Mouse (Mus musculus) right cerebral cortex, postnatal 36 days (tissue): ENCODE data around the gene Gng10.
A peak's percentile ranks its signal among the peaks of the same experiment; 100 is the strongest.

Source experiments
- DNase-seq, 2 experiments: peaks; one replicate each; pipeline ENCODE4 v3.0.0; 2022; ENCODE audit warnings: low spot score in 2 of 2, mixed read lengths in 1 of 2

Gng10 gene

GRCm38 (mm10) chr4:59034918-59035785 is at the start of gene Gng10:
Gng10 (plus strand) TSS chr4:59035088.
- DNase-seq = peak; percentile 42 to 53

GRCm38 (mm10) chr4:58985157-58985648 is 49.7 kb upstream of the Gng10 start:
- peak; percentile 38 to 47 for DNase-seq

DNA sequence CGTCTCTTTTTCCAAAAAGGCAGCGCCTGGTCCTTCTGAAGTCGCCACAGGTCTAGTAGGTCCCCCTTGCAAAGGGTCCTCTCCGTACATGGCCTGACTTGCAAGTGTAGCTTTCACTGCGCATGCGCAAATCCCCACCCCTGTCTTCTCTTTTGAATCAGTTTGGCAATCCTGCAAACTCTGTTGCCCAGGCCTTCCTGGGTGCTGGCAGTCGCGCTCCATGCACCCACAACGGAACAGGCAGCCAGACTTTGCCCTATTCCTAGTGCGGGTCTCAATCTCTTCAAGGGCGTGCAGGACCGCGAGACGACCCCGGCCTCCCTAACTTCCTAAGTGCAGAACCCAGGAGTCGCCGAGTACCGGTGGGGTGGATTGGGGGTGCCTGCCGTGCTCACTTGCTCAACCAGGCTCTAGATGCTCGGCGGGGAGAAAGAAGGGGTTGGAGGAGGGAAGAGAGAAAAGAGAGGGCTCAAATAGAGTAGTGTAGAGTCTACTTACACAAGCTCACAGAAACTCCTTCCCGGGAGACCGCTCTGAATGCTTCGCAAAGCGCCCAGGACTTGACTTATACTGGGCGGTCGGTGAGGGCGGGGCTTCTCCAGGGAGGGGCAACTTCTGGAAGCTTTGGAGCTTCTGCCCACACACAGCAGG is 48.2 kb upstream of the Gng10 start, which contains the start of gene Ptgr1:
TSS of gene Ptgr1 (minus strand) at position 580 of the 651 bp plus-strand sequence.
- DNase-seq = peak; percentile 70 to 73

DNA sequence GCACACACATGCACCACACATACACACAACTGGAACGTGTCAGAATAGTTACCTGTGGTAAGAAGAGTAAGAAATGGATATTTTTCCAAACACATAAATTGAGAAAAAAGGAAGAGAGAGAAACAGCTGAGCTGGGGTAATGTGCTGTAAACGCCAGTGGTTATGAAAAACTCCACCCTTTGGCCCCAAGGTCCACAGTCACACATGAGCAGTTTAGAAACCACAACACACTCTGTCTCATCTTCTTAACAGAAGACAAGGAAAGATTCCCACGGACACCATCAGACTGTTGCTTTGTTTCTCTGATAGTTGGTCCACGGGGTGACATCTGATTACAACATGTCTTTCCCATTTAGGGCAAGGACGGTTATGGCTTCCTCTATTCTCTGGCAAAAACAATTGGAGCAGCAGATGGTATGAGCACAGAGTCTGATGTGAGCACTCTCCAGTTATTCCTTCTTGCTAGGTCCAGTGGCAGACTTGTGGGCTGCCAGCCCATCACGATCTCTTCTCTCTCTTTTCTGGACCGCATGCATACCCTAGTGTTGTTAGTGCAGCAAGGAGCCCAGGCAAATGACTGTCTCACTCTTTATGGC is 45.5 kb upstream of the Gng10 start:
- no peak for DNase-seq

DNA sequence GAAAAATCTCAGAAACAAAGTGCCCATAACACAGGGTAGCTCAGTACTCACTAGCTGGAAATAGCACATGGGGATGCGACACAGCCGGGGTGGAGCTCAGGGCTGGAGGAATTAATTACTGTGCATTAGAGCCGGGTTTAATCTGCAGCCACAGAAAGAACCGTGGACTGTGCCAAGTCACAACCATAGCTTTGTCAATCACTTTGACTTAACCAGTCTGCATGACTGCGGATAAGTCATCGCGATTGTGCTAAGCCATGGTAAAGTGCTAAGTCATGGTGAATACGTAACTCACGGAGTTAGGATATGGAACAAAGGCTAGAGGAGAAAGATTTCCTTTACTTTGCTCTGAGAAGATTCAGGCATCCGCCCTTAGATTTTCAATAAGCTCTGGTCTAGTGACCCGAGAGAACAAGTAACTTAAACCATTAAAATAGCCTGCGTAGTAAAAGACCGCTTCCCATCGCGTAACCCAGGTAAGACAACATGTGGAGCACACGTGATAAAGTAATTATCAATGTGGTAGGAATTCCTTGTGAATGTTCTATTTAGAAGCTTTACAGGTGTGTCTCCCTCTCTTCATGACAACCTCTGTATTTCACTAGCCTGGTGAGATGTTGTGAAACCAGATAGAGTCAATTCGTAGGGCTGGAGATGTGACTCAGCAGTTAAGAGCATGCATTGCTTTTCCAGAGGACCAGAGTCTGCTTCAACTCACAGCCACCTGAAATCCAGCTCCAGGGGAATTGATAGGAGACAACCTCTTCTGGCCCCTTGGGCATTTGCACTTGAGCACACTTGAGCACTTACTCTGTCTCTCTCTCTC is 44.1 kb upstream of the Gng10 start:
- no peak for DNase-seq

GRCm38 (mm10) chr4:58992195-58992594 is 42.7 kb upstream of the Gng10 start:
- no peak for DNase-seq

DNA sequence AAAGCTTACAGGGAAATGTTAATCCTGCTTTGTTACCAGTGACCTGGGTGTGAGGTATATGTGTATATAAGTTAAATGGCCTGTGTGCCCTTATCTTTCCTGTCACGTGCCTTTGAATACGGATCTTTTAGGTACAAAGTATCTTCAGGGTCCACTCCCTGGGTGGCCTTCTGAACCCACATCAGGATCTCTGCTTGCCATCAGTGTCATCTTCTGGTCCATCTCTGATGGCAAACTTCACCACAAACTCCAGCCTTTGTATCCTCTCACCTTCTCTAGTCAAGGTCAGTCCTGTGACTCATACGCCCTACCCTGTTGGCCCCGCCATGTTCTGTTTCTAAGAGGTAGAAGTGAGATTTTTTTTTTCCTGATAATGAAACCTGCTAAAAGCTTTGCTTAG is 40.1 kb upstream of the Gng10 start, which contains the start of gene Dnajc25:
TSS of gene Dnajc25 (plus strand) at position 301 of the 400 bp plus-strand sequence.
- no peak for DNase-seq

DNA sequence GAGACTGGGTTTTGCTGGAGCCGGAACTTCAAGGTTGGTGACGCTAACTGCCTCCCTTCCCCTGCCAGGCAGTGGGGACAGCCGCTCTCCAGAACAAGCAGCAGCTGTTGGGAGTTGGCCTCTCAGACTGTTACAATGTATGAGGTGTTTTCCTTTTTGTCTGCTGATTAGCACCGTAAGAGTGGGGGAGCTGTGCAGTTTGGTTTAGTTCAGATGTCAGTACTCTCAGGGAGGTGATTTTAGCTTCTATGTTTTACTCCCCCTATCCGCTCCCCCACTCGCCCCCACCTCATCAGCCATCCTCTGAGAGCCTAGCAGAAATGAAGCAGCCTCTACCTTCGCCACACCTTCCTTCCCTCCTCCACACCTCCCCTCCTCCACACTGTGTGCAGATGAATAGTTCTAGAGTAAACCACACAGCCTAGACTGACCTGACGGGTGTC is 39.6 kb upstream of the Gng10 start:
- DNase-seq = no peak

DNA sequence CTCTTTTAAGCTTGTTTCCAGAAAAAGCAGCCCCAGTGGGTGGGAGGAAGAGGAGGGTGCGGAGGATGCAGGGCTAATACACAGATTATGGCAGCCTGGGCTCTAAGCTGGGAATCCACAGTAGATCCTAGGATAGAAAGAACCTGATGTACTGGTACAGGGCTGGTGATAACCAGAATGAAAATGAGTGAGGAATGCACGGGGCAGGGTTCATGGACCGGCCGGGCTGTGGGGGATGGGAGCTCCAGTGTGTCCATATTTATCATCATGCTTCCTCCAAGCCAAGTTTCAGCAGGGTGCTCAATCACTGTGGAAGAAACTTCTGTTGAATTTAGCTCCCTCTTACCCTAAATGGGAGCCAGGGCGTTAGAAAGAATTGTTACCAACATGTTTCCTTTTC is 37.8 kb upstream of the Gng10 start:
- DNase-seq = no peak

- DNase-seq = no peak
Measured at GRCm38 (mm10) chr4:58998688-58999087, 36.2 kb upstream of the Gng10 start.

- peak; percentile 43 to 46 for DNase-seq
Measured at GRCm38 (mm10) chr4:58999686-59000085, 35.2 kb upstream of the Gng10 start.

- DNase-seq = no peak
Measured at GRCm38 (mm10) chr4:59000614-59001013, 34.3 kb upstream of the Gng10 start.

DNA sequence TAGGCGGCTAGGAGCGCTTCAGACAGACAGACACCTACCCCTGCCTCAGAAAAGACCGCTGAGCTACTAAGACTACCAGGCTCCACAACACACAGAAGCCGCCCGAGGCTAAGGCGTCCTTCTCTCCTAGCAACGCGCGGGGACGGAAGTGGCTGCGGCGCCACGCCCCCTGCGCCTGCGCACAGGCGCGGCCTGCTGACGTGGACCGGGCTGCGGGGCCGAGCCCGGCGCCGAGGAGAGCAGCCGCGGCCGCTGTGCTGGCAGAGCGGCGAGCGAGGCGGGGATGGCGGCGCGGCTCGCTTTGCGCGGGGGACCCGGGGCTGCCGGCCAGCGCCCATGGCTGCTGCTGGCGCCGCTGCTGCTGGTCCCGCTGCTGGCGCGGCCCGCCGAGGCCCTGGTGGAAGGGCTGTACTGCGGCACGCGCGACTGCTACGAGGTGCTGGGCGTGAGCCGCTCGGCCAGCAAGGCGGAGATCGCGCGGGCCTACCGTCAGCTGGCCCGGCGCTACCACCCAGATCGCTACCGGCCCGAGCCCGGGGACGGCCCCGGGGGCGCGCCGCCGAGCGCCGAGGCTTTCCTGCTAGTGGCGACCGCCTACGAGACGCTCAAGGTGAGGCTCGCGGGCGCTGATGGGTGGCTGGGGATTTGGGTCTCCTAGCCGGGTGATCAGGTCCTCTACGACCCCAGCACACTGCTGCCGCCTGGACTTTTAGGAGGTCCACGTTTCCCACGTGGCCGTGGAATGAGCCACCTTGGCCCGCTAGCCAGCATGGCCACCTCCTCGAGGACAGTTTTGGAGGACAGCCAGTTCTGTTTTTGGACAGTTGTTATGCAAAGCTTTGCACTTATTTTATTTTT is 31.7 kb upstream of the Gng10 start, which contains the start of gene Gm20503:
TSS of gene Gm20503 (plus strand) at position 263 of the 858 bp plus-strand sequence.
- DNase-seq = peak; percentile 85 to 88

- no peak for DNase-seq
Measured at GRCm38 (mm10) chr4:59003806-59004200, 31.1 kb upstream of the Gng10 start.

- DNase-seq = no peak
Measured at GRCm38 (mm10) chr4:59006211-59006610, 28.7 kb upstream of the Gng10 start.

- no peak for DNase-seq
Measured at GRCm38 (mm10) chr4:59007016-59007415, 27.9 kb upstream of the Gng10 start.

DNA sequence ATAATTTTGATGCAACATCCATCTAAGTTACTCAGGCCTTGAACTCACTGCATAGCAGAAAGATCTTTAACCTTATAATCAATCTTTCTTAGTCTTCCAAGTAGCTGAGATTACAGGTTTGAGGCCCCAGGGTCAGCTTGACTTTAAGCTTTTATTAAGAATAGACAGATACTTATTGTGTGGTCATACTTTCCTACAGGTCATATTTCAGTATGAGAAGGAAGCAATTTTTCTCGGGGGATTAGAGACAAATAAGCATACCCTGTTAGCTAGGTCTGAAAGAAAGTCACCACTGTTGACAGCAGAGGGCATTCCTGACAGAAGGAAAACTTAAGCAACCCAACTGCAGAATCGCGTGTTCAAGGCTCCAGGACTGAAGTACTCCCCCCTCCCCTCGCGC is 26.9 kb upstream of the Gng10 start:
- DNase-seq = no peak

DNA sequence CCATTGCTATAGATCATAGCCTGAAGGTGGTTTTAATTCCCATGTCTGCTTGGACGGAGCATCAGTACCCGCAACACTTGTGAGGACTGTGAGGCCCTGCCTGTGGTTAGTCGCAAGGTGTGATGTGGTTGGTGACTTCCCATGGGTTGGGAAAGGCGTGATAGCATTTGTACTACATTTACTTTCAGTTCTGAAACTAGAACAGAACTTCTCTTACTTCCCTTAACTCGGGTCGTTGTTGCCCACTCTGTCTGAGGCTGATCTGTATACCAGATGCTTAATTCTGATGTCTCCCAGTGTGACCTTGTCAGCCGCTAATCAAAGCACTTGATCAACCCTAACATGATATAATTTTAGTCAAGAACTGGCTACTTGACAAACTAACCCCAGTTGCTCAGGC is 25.7 kb upstream of the Gng10 start:
- no peak for DNase-seq

GRCm38 (mm10) chr4:59009696-59010095 is 25.2 kb upstream of the Gng10 start:
- DNase-seq = no peak

DNA sequence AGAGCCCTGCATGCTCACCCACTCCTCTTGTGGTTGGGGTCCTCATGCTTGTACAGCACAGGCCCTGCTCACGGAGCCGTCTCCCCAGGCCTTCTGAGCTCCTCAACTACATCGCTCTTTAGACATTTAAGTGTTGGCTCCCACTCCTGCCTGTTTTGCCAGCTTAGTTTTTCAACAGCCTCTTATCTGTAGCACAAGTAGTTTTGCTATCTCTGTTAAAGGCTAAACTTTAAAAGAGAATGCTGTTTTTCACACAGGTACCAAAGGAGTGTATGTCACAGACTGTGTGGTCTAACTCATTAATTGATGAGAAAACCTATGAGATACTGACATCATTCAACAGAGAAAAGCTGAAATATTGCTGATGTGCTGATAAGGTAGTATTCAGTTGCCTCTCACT is 23.4 kb upstream of the Gng10 start:
- DNase-seq = no peak
